Mouse (Mus musculus) bone marrow macrophage, adult 2 months (primary cell): ENCODE measurements at regions not wholly inside any gene's neighbourhood (a gene's known extent, or its start where the extent isn't known, plus 50 kb on each side); places are given as distances from the start of the nearest gene placed in this dataset.

Source experiments
- CTCF ChIP-seq: IDR thresholded peaks from 2 replicates; pipeline ENCODE4 v1.5.1; 2012; ENCODE audit warnings: low read depth, mild to moderate bottlenecking, low read length, moderate library complexity
- POLR2A ChIP-seq: IDR thresholded peaks from 2 replicates; pipeline ENCODE4 v1.6.1; 2012; ENCODE audit warnings: mild to moderate bottlenecking, low read depth, low read length, borderline replicate concordance

DNA sequence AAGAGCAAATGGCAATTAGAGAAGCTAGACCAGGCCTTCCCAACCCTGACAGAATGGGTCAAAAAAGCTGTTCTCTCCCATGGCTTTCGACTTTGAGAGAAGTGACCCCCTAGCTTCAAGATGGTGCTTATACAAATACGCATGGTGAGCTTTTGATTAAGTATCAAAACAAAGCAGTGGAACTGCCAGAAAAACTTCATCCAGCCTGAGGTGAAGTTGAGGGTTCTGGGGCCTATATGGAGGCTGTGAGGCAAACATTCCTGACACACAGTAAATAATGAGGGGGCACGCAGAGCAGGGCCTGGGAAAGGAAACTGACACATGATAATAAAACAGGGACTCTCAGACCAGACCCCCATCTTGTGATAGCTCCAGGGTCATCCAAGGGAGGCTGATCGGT is 109.3 kb downstream of the Erv3 start:
- TF ChIP-seq CTCF (no peak), POLR2A (no peak)
